Mouse (Mus musculus) limb, embryonic 14.5 days (tissue): ENCODE results near the gene Flvcr2. TPM values are rescaled to one million over a fixed set of nuclear protein-coding genes. Genes with fewer than 3 reads are reported as not detected.

Experiments
- ATAC-seq: fragments of 200-750 bp; cut with Nextera tagmentation; 2 replicates; pipeline ENCODE4 v1.8.0; 2017; ENCODE audit warnings: low read depth, moderate number of reproducible peaks, moderate TSS enrichment; ENCODE audit not compliant: low FRiP score
- DNase-seq: peaks from one replicate; pipeline ENCODE4 v3.0.0-alpha.2; 2015; ENCODE audit warnings: low spot score
- H3K27ac ChIP-seq: fragments of 300-500 bp; sonication (generic); replicated peaks from 2 replicates; pipeline ENCODE4 v1.5.1; 2014; ENCODE audit warnings: low read depth, mild to moderate bottlenecking, low read length, moderate library complexity, mixed read lengths
- H3K27me3 ChIP-seq: fragments of 300-500 bp; sonication (generic); 2 replicates; pipeline ENCODE4 v1.6.1; 2014; ENCODE audit warnings: low read length, mixed read lengths; ENCODE audit not compliant: control insufficient read depth, insufficient read depth
- H3K36me3 ChIP-seq: fragments of 300-500 bp; sonication (generic); 2 replicates; pipeline ENCODE4 v1.6.1; 2014; ENCODE audit warnings: mild to moderate bottlenecking, low read length, moderate library complexity, mixed read lengths; ENCODE audit not compliant: control insufficient read depth, insufficient read depth
- H3K4me1 ChIP-seq: fragments of 300-500 bp; sonication (generic); 2 replicates; pipeline ENCODE4 v1.6.1; 2014; ENCODE audit warnings: antibody characterized with exemption, low read length, mixed read lengths; ENCODE audit not compliant: control insufficient read depth, insufficient read depth
- H3K4me2 ChIP-seq: fragments of 300-500 bp; sonication (generic); replicated peaks from 2 replicates; pipeline ENCODE4 v1.6.1; 2014; ENCODE audit warnings: low read depth, mild to moderate bottlenecking, low read length, moderate library complexity; ENCODE audit not compliant: severe bottlenecking
- H3K4me3 ChIP-seq: fragments of 300-500 bp; sonication (generic); replicated peaks from 2 replicates; pipeline ENCODE4 v1.5.1; 2014; ENCODE audit warnings: low read length
- H3K9ac ChIP-seq: fragments of 300-500 bp; sonication (generic); 2 replicates; pipeline ENCODE4 v1.6.1; 2014; ENCODE audit warnings: mild to moderate bottlenecking, low read depth, low read length, moderate library complexity; ENCODE audit not compliant: severe bottlenecking
- H3K9me3 ChIP-seq: fragments of 300-500 bp; sonication (generic); 2 replicates; pipeline ENCODE4 v1.6.1; 2016; ENCODE audit warnings: low read length; ENCODE audit not compliant: control insufficient read depth
- POLR2A ChIP-seq: fragments of 200-500 bp; IDR thresholded peaks from 2 replicates; pipeline ENCODE4 v1.8.0; 2012; ENCODE audit warnings: inconsistent platforms, mild to moderate bottlenecking, moderate library complexity, borderline replicate concordance; ENCODE audit not compliant: insufficient read depth, insufficient read length; ENCODE audit errors: extremely low read depth
- WGBS: fragments of 180-500 bp; shearing (Covaris S2); extraction: QIAGEN DNeasy Blood & Tissue Kit; methylation state at CpG from one replicate; pipeline ENCODE4 v1.1.7; 2014; 5-methylcytosine and 5-hydroxymethylcytosine counted together
- polyA plus RNA-seq, 2 experiments: library from polyadenylated mRNA; depleted of rRNA in 1 of 2; stranded (reverse) in 1 of 2; unstranded in 1 of 2; fragments of >200 nt; fragmentation: Nextera tagmentation in 1 of 2; extraction: Ambion mirVana in 1 of 2; gene quantifications; 2 replicates each; pipeline versions ENCODE4 v1.2.1 to v1.2.3; 2012 to 2014

Gene Flvcr2
- polyA plus RNA-seq, 2 experiments, result 2.8 to 4.4 TPM

- Histone ChIP-seq H3K9me3 (no peaks in the 10 kb centered on the region), H3K9ac (peak within 1 kb of the TSS; percentile 74), H3K36me3 (peaks cover 33% of the 10 kb centered on the region), H3K4me1 (peaks cover 8% of the 10 kb centered on the region; the same call in 1 of the 2 replicates), H3K4me2 (peak within 1 kb of the TSS; percentile 89), H3K4me3 (peak within 1 kb of the TSS; percentile 67), H3K27me3 (no peaks in the 10 kb centered on the region), H3K27ac (peak within 1 kb of the TSS; percentile 90)
- ATAC-seq (peak; percentile 98), DNase-seq (peak; percentile 95)
- under 1% methylated on average over 65 of the region's 67 CpGs for WGBS
- TF ChIP-seq POLR2A, result no peak
Measured at GRCm38 (mm10) chr12:85824438-85825264, 78.3 kb downstream of the Flvcr2 start, which contains the start of the genes Erg28 and Ttll5. Gene Erg28, minus strand, starts transcription at chr12:85824550. Gene Ttll5, plus strand, starts transcription at chr12:85824659.

GRCm38 (mm10) chr12:85825361-85825760 lies 79.0 kb downstream of the Flvcr2 start:
- Histone ChIP-seq H3K9me3 (no peaks in the 10 kb centered on the region), H3K4me2 (peak overlapping the region; percentile 58), H3K36me3 (peaks cover 32% of the 10 kb centered on the region), H3K27me3 (no peaks in the 10 kb centered on the region), H3K27ac (peak overlapping the region; percentile 90; the same call in 1 of the 2 replicates), H3K4me1 (peaks cover 8% of the 10 kb centered on the region; the same call in 1 of the 2 replicates), H3K4me3 (peak overlapping the region; percentile 67), H3K9ac (peak overlapping the region; percentile 74)
- ATAC-seq (no peak), DNase-seq (no peak)
- TF ChIP-seq POLR2A, result no peak
- whole genome bisulfite sequencing, result 10% methylated on average over 8 of the region's 8 CpGs

GRCm38 (mm10) chr12:85825822-85826221 lies 79.5 kb downstream of the Flvcr2 start:
- Histone ChIP-seq H3K9ac (no peak overlapping the region), H3K4me3 (no peak overlapping the region), H3K27me3 (no peaks in the 10 kb centered on the region), H3K4me1 (peaks cover 8% of the 10 kb centered on the region; the same call in 1 of the 2 replicates), H3K27ac (no peak overlapping the region), H3K4me2 (0 out of 2 replicates have a peak overlapping the region, but pooled peaks have one; percentile 58), H3K9me3 (no peaks in the 10 kb centered on the region), H3K36me3 (peaks cover 34% of the 10 kb centered on the region)
- WGBS, result 66% methylated on average over 2 of the region's 2 CpGs
- TF ChIP-seq POLR2A, result no peak
- DNase-seq (no peak), ATAC-seq (no peak)

- H3K27me3 ChIP-seq, result no peaks in the 10 kb centered on the region
- 93% methylated on average over 3 of the region's 3 CpGs for WGBS
- DNase-seq (no peak), ATAC-seq (no peak)
- H3K36me3 ChIP-seq, result peaks cover 37% of the 10 kb centered on the region
- no peak overlapping the region for H3K4me2 ChIP-seq
- no peaks in the 10 kb centered on the region for H3K9me3 ChIP-seq
- no peak overlapping the region for H3K9ac ChIP-seq
- TF ChIP-seq POLR2A, result no peak
- peaks cover 1% of the 10 kb centered on the region; the same call in 1 of the 2 replicates for H3K4me1 ChIP-seq
- H3K4me3 ChIP-seq, result no peak overlapping the region
- H3K27ac ChIP-seq, result no peak overlapping the region
Measured at GRCm38 (mm10) chr12:85828856-85829255, 82.5 kb downstream of the Flvcr2 start.

- WGBS, result 92% methylated on average over 3 of the region's 3 CpGs
Measured at GRCm38 (mm10) chr12:85829866-85830265, 83.5 kb downstream of the Flvcr2 start.

More at GRCm38 (mm10) chr12:85829866-85830265, 83.5 kb downstream of the Flvcr2 start:
- Histone ChIP-seq H3K36me3 (peaks cover 38% of the 10 kb centered on the region), H3K9me3 (no peaks in the 10 kb centered on the region), H3K9ac (no peak overlapping the region), H3K4me1 (no peaks in the 10 kb centered on the region), H3K4me2 (no peak overlapping the region), H3K4me3 (no peak overlapping the region), H3K27ac (no peak overlapping the region), H3K27me3 (no peaks in the 10 kb centered on the region)
- no peak for ATAC-seq
- TF ChIP-seq POLR2A, result no peak
- DNase-seq, result no peak
